Mouse (Mus musculus): ENCODE results near the gene Josd1.

DNA sequence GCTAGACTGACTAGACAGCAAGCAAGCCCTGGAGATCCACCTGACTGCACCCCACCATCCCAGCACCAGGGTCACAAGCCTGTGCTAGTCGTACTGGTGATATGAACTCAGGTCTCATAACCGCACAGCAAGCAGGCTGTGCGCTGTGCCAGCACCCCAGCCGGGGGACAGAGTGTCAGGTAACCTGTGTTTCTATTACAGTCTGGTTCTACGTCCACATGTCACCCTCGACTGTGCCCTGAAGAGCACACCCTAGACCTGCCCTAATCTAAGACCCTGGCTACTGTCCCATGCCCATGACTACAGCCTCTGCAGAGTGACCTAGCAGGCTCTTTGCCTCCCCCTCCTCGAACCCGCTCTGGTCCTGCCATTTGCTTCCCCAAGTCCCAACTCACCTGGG is 45.5 kb upstream of the Josd1 start:
- TF ChIP-seq CTCF (conservative IDR thresholded peaks at IDR 0.05 in 1 of 2, IDR thresholded peaks at IDR 0.05 in 1 of 2; ENCODE audit: low read depth in 2 of 2, low read length in 2 of 2) (no peak), BHLHE40 (IDR thresholded peaks at IDR 0.05; ENCODE audit: low read depth, low read length) (no peak), EP300 (IDR thresholded peaks at IDR 0.05; ENCODE audit: low read length) (no peak), RCOR1 (conservative IDR thresholded peaks at IDR 0.05; ENCODE audit: low read depth, low read length) (no peak)

All from CH12.LX (cell line).